ENCODE assay signal across 9 mouse cellular contexts in the genomic region with DNA sequence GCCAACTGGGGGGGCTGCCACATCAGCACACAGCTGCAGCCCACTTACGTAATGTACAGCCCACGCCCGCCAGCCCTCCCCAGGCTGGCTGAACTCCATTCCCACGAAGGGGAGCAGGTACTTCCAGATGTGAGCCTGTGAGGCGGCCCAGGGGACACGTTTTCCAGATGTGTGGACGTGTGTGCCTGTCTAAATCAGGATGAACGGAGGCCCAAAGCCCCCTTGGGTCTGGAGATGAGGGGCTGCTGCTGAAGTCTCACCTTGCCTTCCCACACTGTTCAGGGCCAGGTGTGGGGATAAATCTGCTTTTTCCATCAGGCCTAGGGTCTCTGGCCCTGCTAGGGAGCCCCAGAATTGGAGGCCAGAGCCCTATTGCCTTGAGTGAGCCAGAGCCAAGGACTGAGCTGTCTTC. TPM values are rescaled to one million over a fixed set of nuclear protein-coding genes. Genes with fewer than 3 reads are reported as not detected.
DNase-seq lines count a peak whose midpoint lies in the region; ATAC-seq lines count a peak whose summit lies in the region.
"Had no signal": no experiment of that assay in that cellular context is flagged by ENCODE, and none has a peak within 500 bp of the region (broad histone marks: within the 10 kb centered on the region; RNA-seq: fewer than 3 reads in every experiment).

No protein-coding gene starts in this region.

- WGBS in forebrain, embryonic 13.5 days = 73% methylated on average over 8 of the region's 8 CpGs
- WGBS in forebrain, embryonic 14.5 days = 80% methylated on average over 8 of the region's 8 CpGs
- WGBS in lung, embryonic 15.5 days = 54% methylated on average over 8 of the region's 8 CpGs
- 66% methylated on average over 8 of the region's 8 CpGs for WGBS in hindbrain, embryonic 12.5 days
- 71% methylated on average over 8 of the region's 8 CpGs for WGBS in neural tube, embryonic 12.5 days

- no peaks in the 10 kb centered on the region for H3K27me3 ChIP-seq in forebrain, embryonic 13.5 days
- H3K27me3 ChIP-seq in forebrain, embryonic 14.5 days (replicated peaks; ENCODE audit: control insufficient read depth, insufficient read depth, low read length) = no peaks in the 10 kb centered on the region
- H3K27me3 ChIP-seq in lung, embryonic 15.5 days = no peaks in the 10 kb centered on the region
- H3K27me3 ChIP-seq in hindbrain, embryonic 12.5 days = no peaks in the 10 kb centered on the region
- H3K27me3 ChIP-seq in neural tube, embryonic 12.5 days (replicated peaks) = no peaks in the 10 kb centered on the region

- H3K4me3 ChIP-seq in forebrain, embryonic 13.5 days = no peak overlapping the region
- no peak overlapping the region for H3K4me3 ChIP-seq in forebrain, embryonic 14.5 days (ENCODE audit: low read depth, low read length)
- H3K4me3 ChIP-seq in lung, embryonic 15.5 days = no peak overlapping the region
- H3K4me3 ChIP-seq in hindbrain, embryonic 12.5 days = no peak overlapping the region
- no peak overlapping the region for H3K4me3 ChIP-seq in neural tube, embryonic 12.5 days

- peak overlapping the region; percentile 8; the same call in 1 of the 2 replicates for H3K9ac ChIP-seq in forebrain, embryonic 13.5 days
- H3K9ac ChIP-seq in forebrain, embryonic 14.5 days (ENCODE audit: low read length) = no peak overlapping the region
- no peak overlapping the region; the same call in 1 of the 2 replicates for H3K9ac ChIP-seq in lung, embryonic 15.5 days
- no peak overlapping the region; the same call in 1 of the 2 replicates for H3K9ac ChIP-seq in hindbrain, embryonic 12.5 days
- no peak overlapping the region for H3K9ac ChIP-seq in neural tube, embryonic 12.5 days

- no peaks in the 10 kb centered on the region for H3K9me3 ChIP-seq in forebrain, embryonic 13.5 days (replicated peaks)
- H3K9me3 ChIP-seq in forebrain, embryonic 14.5 days (replicated peaks; ENCODE audit: control insufficient read depth, low read length) = no peaks in the 10 kb centered on the region
- no peaks in the 10 kb centered on the region for H3K9me3 ChIP-seq in lung, embryonic 15.5 days
- no peaks in the 10 kb centered on the region for H3K9me3 ChIP-seq in hindbrain, embryonic 12.5 days (replicated peaks)
- no peaks in the 10 kb centered on the region for H3K9me3 ChIP-seq in neural tube, embryonic 12.5 days

- no peak for ATAC-seq in forebrain, embryonic 13.5 days
- ATAC-seq in forebrain, embryonic 14.5 days = no peak
- ATAC-seq in lung, embryonic 15.5 days (ENCODE audit: borderline replicate concordance, extremely low read depth, low FRiP score, low TSS enrichment) = no peak
- ATAC-seq in hindbrain, embryonic 12.5 days (ENCODE audit: low FRiP score) = no peak
- peak; percentile 10; the same call in 1 of the 2 replicates for ATAC-seq in neural tube, embryonic 12.5 days (ENCODE audit: low FRiP score, low read depth)
- no peak for ATAC-seq in cerebellum, adult (ENCODE audit: insufficient number of reproducible peaks, low FRiP score, low TSS enrichment)

- peak overlapping the region; percentile 36; the same call in 1 of the 2 replicates for H3K27ac ChIP-seq in forebrain, embryonic 13.5 days
- no peak overlapping the region for H3K27ac ChIP-seq in forebrain, embryonic 14.5 days (ENCODE audit: low read depth, low read length)
- H3K27ac ChIP-seq in lung, embryonic 15.5 days = peak overlapping the region; percentile 65
- H3K27ac ChIP-seq in hindbrain, embryonic 12.5 days = peak overlapping the region; percentile 66
- 0 out of 2 replicates have a peak overlapping the region, but pooled peaks have one; percentile 32 for H3K27ac ChIP-seq in neural tube, embryonic 12.5 days

- H3K4me1 ChIP-seq in forebrain, embryonic 13.5 days = peaks cover 31% of the 10 kb centered on the region
- H3K4me1 ChIP-seq in forebrain, embryonic 14.5 days (ENCODE audit: control insufficient read depth, insufficient read depth, low read length) = peaks cover 18% of the 10 kb centered on the region
- peaks cover 30% of the 10 kb centered on the region for H3K4me1 ChIP-seq in lung, embryonic 15.5 days
- H3K4me1 ChIP-seq in hindbrain, embryonic 12.5 days = peaks cover 34% of the 10 kb centered on the region
- H3K4me1 ChIP-seq in neural tube, embryonic 12.5 days = peaks cover 34% of the 10 kb centered on the region

- no peaks in the 10 kb centered on the region for H3K36me3 ChIP-seq in forebrain, embryonic 13.5 days (ENCODE audit: poor library complexity, severe bottlenecking)
- no peaks in the 10 kb centered on the region for H3K36me3 ChIP-seq in forebrain, embryonic 14.5 days (ENCODE audit: control insufficient read depth, insufficient read depth, low read length)
- H3K36me3 ChIP-seq in lung, embryonic 15.5 days = peaks cover 43% of the 10 kb centered on the region
- no peaks in the 10 kb centered on the region for H3K36me3 ChIP-seq in hindbrain, embryonic 12.5 days
- no peaks in the 10 kb centered on the region for H3K36me3 ChIP-seq in neural tube, embryonic 12.5 days

- DNase-seq in forebrain, embryonic 14.5 days (ENCODE audit: low spot score) = no peak
- DNase-seq in lung, postnatal 25 days (ENCODE audit: low spot score) = no peak
- DNase-seq in thymus, postnatal 14 days = no peak

- H3K4me2 ChIP-seq in forebrain, embryonic 13.5 days = no peak overlapping the region
- no peak overlapping the region for H3K4me2 ChIP-seq in forebrain, embryonic 14.5 days (ENCODE audit: low read length)
- H3K4me2 ChIP-seq in lung, embryonic 15.5 days = no peak overlapping the region
- no peak overlapping the region for H3K4me2 ChIP-seq in hindbrain, embryonic 12.5 days (replicated peaks)
- H3K4me2 ChIP-seq in neural tube, embryonic 12.5 days (replicated peaks) = no peak overlapping the region

RNA-seq across cellular contexts. Expression of gene Tnnt3, which starts 11.9 kb away (rescaled TPM):
- polyA plus RNA-seq in forebrain, embryonic 13.5 days (2015; fragmentation: Nextera tagmentation; extraction: Ambion mirVana) = 0.28 and 0.77 TPM in 2 replicates
- polyA plus RNA-seq in forebrain, embryonic 14.5 days (2014; fragmentation: Nextera tagmentation; extraction: Ambion mirVana) = 0.42 and 0.53 TPM in 2 replicates
- 2.5 and 5.1 TPM in 2 replicates for polyA plus RNA-seq in lung, embryonic 15.5 days (2015; fragmentation: Nextera tagmentation; extraction: Ambion mirVana)
- 1.8 and 5.8 TPM in 2 replicates for polyA plus RNA-seq in hindbrain, embryonic 12.5 days (2016; fragmentation: Nextera tagmentation; extraction: Ambion mirVana)
- polyA plus RNA-seq in neural tube, embryonic 12.5 days (2016; fragmentation: Nextera tagmentation; extraction: Ambion mirVana) = 5.7 and 8.7 TPM in 2 replicates
- polyA plus RNA-seq: testis, adult 2 months had no signal

RNA-seq across cellular contexts. Expression of gene Lsp1, which starts 26.1 kb away (rescaled TPM):
- polyA plus RNA-seq in forebrain, embryonic 13.5 days (2015; fragmentation: Nextera tagmentation; extraction: Ambion mirVana) = 4.2 TPM in 2 replicates
- polyA plus RNA-seq in forebrain, embryonic 14.5 days (2014; fragmentation: Nextera tagmentation; extraction: Ambion mirVana) = 5.8 and 5.9 TPM in 2 replicates
- polyA plus RNA-seq in lung, embryonic 15.5 days (2015; fragmentation: Nextera tagmentation; extraction: Ambion mirVana) = 125 and 130 TPM in 2 replicates
- 9.6 and 14.4 TPM in 2 replicates for polyA plus RNA-seq in hindbrain, embryonic 12.5 days (2016; fragmentation: Nextera tagmentation; extraction: Ambion mirVana)
- 15.6 and 18.4 TPM in 2 replicates for polyA plus RNA-seq in neural tube, embryonic 12.5 days (2016; fragmentation: Nextera tagmentation; extraction: Ambion mirVana)

RNA-seq across cellular contexts. Expression of gene Tnni2, which starts 45.1 kb away (rescaled TPM):
- polyA plus RNA-seq in forebrain, embryonic 13.5 days (2015; fragmentation: Nextera tagmentation; extraction: Ambion mirVana) = 0.61 TPM in 1 of 2 replicates, not detected in the other
- polyA plus RNA-seq in forebrain, embryonic 14.5 days (2014; fragmentation: Nextera tagmentation; extraction: Ambion mirVana) = 0.67 and 0.82 TPM in 2 replicates
- polyA plus RNA-seq in lung, embryonic 15.5 days (2015; fragmentation: Nextera tagmentation; extraction: Ambion mirVana) = 2.4 and 7.4 TPM in 2 replicates
- polyA plus RNA-seq in hindbrain, embryonic 12.5 days (2016; fragmentation: Nextera tagmentation; extraction: Ambion mirVana) = 1.9 and 3.6 TPM in 2 replicates
- polyA plus RNA-seq in neural tube, embryonic 12.5 days (2016; fragmentation: Nextera tagmentation; extraction: Ambion mirVana) = 3.3 and 4.6 TPM in 2 replicates
- polyA plus RNA-seq: testis, adult 2 months had no signal

RNA-seq across cellular contexts. Expression of gene Mrpl23, which starts 45.7 kb away (rescaled TPM):
- polyA plus RNA-seq in forebrain, embryonic 13.5 days (2015; fragmentation: Nextera tagmentation; extraction: Ambion mirVana) = 16.2 and 16.5 TPM in 2 replicates
- polyA plus RNA-seq in forebrain, embryonic 14.5 days (2014; fragmentation: Nextera tagmentation; extraction: Ambion mirVana) = 21.7 and 28.7 TPM in 2 replicates
- 22.8 and 28.3 TPM in 2 replicates for polyA plus RNA-seq in lung, embryonic 15.5 days (2015; fragmentation: Nextera tagmentation; extraction: Ambion mirVana)
- polyA plus RNA-seq in hindbrain, embryonic 12.5 days (2016; fragmentation: Nextera tagmentation; extraction: Ambion mirVana) = 8.4 and 13.4 TPM in 2 replicates
- polyA plus RNA-seq in neural tube, embryonic 12.5 days (2016; fragmentation: Nextera tagmentation; extraction: Ambion mirVana) = 13.5 and 14.7 TPM in 2 replicates

RNA-seq across cellular contexts. Expression of gene Syt8, which starts 52.1 kb away (rescaled TPM):
- polyA plus RNA-seq in forebrain, embryonic 13.5 days (2015; fragmentation: Nextera tagmentation; extraction: Ambion mirVana) = not detected in 2 replicates
- not detected in 2 replicates for polyA plus RNA-seq in forebrain, embryonic 14.5 days (2014; fragmentation: Nextera tagmentation; extraction: Ambion mirVana)
- polyA plus RNA-seq in lung, embryonic 15.5 days (2015; fragmentation: Nextera tagmentation; extraction: Ambion mirVana) = 0.34 and 0.87 TPM in 2 replicates
- 0.30 TPM in 1 of 2 replicates, not detected in the other for polyA plus RNA-seq in hindbrain, embryonic 12.5 days (2016; fragmentation: Nextera tagmentation; extraction: Ambion mirVana)
- 0.43 TPM in 1 of 2 replicates, not detected in the other for polyA plus RNA-seq in neural tube, embryonic 12.5 days (2016; fragmentation: Nextera tagmentation; extraction: Ambion mirVana)
